Mouse (Mus musculus) liver, embryonic 11.5 days (tissue): ENCODE data around the gene Stam. TPM values are rescaled to one million over a fixed set of nuclear protein-coding genes. Genes with fewer than 3 reads are reported as not detected.

Source experiments
- ATAC-seq: fragments of 200-750 bp; cut with Nextera tagmentation; replicated peaks from 2 replicates; pipeline ENCODE4 v1.8.0; 2017; ENCODE audit warnings: moderate number of reproducible peaks, mild to moderate bottlenecking, moderate TSS enrichment, moderate library complexity; ENCODE audit not compliant: low FRiP score
- DNase-seq: peaks from one replicate; pipeline ENCODE4 v3.0.0-alpha.2; 2017; ENCODE audit warnings: low spot score
- H3K27ac ChIP-seq: fragments of 300-500 bp; sonication (generic); 2 replicates; pipeline ENCODE4 v1.5.1; 2014; ENCODE audit warnings: mild to moderate bottlenecking, low read depth, low read length, control low read depth
- H3K27me3 ChIP-seq: fragments of 300-500 bp; sonication (generic); replicated peaks from 2 replicates; pipeline ENCODE4 v1.6.1; 2014; ENCODE audit warnings: low read length, mixed read lengths; ENCODE audit not compliant: control insufficient read depth, insufficient read depth
- H3K36me3 ChIP-seq: fragments of 300-500 bp; sonication (generic); 2 replicates; pipeline ENCODE4 v1.6.1; 2014; ENCODE audit warnings: mild to moderate bottlenecking, low read length, moderate library complexity, mixed read lengths; ENCODE audit not compliant: control insufficient read depth, insufficient read depth
- H3K4me1 ChIP-seq: fragments of 300-500 bp; sonication (generic); replicated peaks from 2 replicates; pipeline ENCODE4 v1.6.1; 2014; ENCODE audit warnings: low read length, mixed read lengths; ENCODE audit not compliant: control insufficient read depth, insufficient read depth
- H3K4me2 ChIP-seq: fragments of 300-500 bp; sonication (generic); 2 replicates; pipeline ENCODE4 v1.6.1; 2014; ENCODE audit warnings: mild to moderate bottlenecking, control low read depth, moderate library complexity
- H3K4me3 ChIP-seq: fragments of 300-500 bp; sonication (generic); 2 replicates; pipeline ENCODE4 v1.5.1; 2014; ENCODE audit warnings: low read depth, low read length, control low read depth
- H3K9ac ChIP-seq: fragments of 300-500 bp; sonication (generic); 2 replicates; pipeline ENCODE4 v1.6.1; 2014; ENCODE audit warnings: low read depth, low read length, control low read depth
- H3K9me3 ChIP-seq: fragments of 300-500 bp; sonication (generic); 2 replicates; pipeline ENCODE4 v1.6.1; 2016; ENCODE audit warnings: low read length, inconsistent platforms, mixed read lengths; ENCODE audit not compliant: control insufficient read depth
- WGBS: fragments of 180-500 bp; shearing (Covaris S2); extraction: QIAGEN DNeasy Blood & Tissue Kit; methylation state at CpG from one replicate; pipeline ENCODE4 v1.1.7; 2014; 5-methylcytosine and 5-hydroxymethylcytosine counted together
- polyA plus RNA-seq: library from polyadenylated mRNA; unstranded; fragments of >200 nt; fragmentation: Nextera tagmentation; extraction: Ambion mirVana; gene quantifications from 2 replicates; pipeline ENCODE4 v1.2.1, GENCODE M21; 2014

The Stam gene
- polyA plus RNA-seq, 1 experiment from 2014 or later, result 55.1 TPM

- H3K4me3 ChIP-seq, result peak overlapping the region; percentile 72
Measured at GRCm38 (mm10) chr2:14054716-14055115, 19.2 kb upstream of the Stam start.

GRCm38 (mm10) chr2:14055168-14055565, 18.7 kb upstream of the Stam start:
- WGBS, result under 1% methylated on average over 58 of the region's 58 CpGs

More at GRCm38 (mm10) chr2:14054716-14055115, 19.2 kb upstream of the Stam start:
- Histone ChIP-seq H3K27ac (peak overlapping the region; percentile 66), H3K9me3 (no peaks in the 10 kb centered on the region), H3K4me2 (peak overlapping the region; percentile 79), H3K27me3 (no peaks in the 10 kb centered on the region), H3K4me1 (peaks cover 9% of the 10 kb centered on the region), H3K36me3 (no peaks in the 10 kb centered on the region), H3K9ac (peak overlapping the region; percentile 89)
- no peak for DNase-seq
- WGBS, result 5% methylated on average over 6 of the region's 6 CpGs
- ATAC-seq, result peak; percentile 61

DNA sequence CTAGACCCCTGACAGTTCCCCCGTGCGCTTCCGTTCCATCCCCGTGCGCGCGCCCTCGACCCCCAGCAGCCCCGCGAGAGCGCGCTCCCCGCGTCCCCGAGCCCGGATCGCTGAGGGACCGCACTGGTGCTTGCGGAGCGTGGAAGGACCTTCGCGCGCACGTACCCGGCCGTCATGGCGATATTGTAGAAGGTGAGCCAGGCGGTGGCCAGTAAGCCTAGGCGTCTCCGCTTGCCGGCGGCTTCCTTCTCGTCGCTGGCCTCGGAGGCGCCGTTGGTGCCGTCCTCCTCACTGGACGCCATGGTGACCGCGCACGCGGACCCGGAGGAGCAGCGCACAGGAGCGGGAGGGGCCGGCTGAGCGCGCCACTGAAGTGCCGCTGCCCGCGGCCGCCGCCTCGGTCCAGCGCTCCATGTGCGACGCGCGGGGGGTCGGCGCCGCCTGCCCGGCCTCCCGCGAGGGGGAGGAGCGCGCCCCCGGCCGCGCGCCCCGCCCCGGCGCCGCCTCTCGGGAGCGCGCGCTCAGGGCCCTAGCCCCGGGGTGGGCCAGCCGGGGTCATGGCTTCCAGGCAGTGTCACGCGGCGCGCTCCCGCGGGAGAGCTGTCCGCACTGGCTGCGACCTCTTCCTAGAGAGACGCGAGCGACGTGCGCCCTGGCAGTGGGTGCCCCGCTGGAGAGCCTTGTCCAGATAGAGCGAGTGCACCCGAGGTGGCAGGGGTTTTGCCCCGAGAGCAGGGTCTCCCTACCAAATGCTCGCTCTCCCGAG, 18.1 kb upstream of the Stam start, which contains the start of gene Hacd1:
TSS of gene Hacd1 (minus strand) at position 570 of the 766 bp plus-strand sequence.
- Histone ChIP-seq H3K9ac (peak within 1 kb of the TSS; percentile 89), H3K36me3 (no peaks in the 10 kb centered on the region), H3K4me2 (peak within 1 kb of the TSS; percentile 79), H3K27ac (peak within 1 kb of the TSS; percentile 66), H3K4me1 (peaks cover 9% of the 10 kb centered on the region), H3K9me3 (no peaks in the 10 kb centered on the region), H3K27me3 (no peaks in the 10 kb centered on the region), H3K4me3 (peak within 1 kb of the TSS; percentile 72)
- peak; percentile 84 for ATAC-seq
- WGBS, result under 1% methylated on average over 86 of the region's 101 CpGs
- peak; percentile 88 for DNase-seq

More at GRCm38 (mm10) chr2:14055168-14055565, 18.7 kb upstream of the Stam start:
- Histone ChIP-seq H3K9me3 (no peaks in the 10 kb centered on the region), H3K4me2 (peak overlapping the region; percentile 79), H3K4me1 (peaks cover 9% of the 10 kb centered on the region), H3K27ac (peak overlapping the region; percentile 66), H3K27me3 (no peaks in the 10 kb centered on the region), H3K36me3 (no peaks in the 10 kb centered on the region), H3K4me3 (peak overlapping the region; percentile 72), H3K9ac (peak overlapping the region; percentile 89)
- ATAC-seq (peak; percentile 84), DNase-seq (peak; percentile 83)

- Histone ChIP-seq H3K9me3 (no peaks in the 10 kb centered on the region), H3K4me2 (no peak overlapping the region), H3K27ac (no peak overlapping the region), H3K36me3 (no peaks in the 10 kb centered on the region), H3K4me1 (0 out of 2 replicates have a peak, but pooled peaks cover 5% of the 10 kb centered on the region), H3K27me3 (no peaks in the 10 kb centered on the region), H3K9ac (no peak overlapping the region), H3K4me3 (no peak overlapping the region)
- DNase-seq (no peak), ATAC-seq (no peak)
- WGBS, result 83% methylated on average over 2 of the region's 2 CpGs
Measured at GRCm38 (mm10) chr2:14065704-14066650, 7.9 kb upstream of the Stam start.

GRCm38 (mm10) chr2:14069027-14069426, 4.9 kb upstream of the Stam start:
- Histone ChIP-seq H3K27me3 (no peaks in the 10 kb centered on the region), H3K36me3 (no peaks in the 10 kb centered on the region), H3K9me3 (no peaks in the 10 kb centered on the region), H3K4me1 (peaks cover 9% of the 10 kb centered on the region), H3K4me2 (no peak overlapping the region), H3K27ac (no peak overlapping the region), H3K4me3 (no peak overlapping the region), H3K9ac (no peak overlapping the region)
- ATAC-seq (no peak), DNase-seq (no peak)
- 40% methylated on average over 2 of the region's 2 CpGs for WGBS

DNA sequence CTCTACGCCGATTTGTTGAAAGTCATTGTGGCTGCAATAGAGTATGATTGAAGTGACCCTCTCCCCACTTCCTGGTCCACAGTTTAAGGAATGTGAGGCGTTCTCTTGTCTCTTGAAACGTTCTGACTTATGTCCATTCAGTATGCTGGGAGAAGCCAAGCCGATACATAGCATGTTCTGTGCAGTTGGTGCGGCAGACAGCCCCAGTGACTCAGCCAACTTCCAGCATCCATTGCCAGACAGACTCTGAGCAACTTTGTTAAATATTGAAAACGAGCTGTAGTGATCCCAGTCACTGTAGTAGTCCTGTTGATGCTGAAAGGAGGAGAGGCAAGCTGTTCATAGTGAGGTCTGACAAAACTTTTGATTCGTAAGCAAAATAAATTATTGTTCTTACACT, 3.4 kb upstream of the Stam start:
- Histone ChIP-seq H3K9me3 (no peaks in the 10 kb centered on the region), H3K36me3 (no peaks in the 10 kb centered on the region), H3K27ac (no peak overlapping the region), H3K4me1 (peaks cover 15% of the 10 kb centered on the region), H3K27me3 (no peaks in the 10 kb centered on the region), H3K4me3 (no peak overlapping the region), H3K9ac (no peak overlapping the region), H3K4me2 (no peak overlapping the region)
- DNase-seq (no peak), ATAC-seq (no peak)
- WGBS, result 74% methylated on average over 8 of the region's 8 CpGs

DNA sequence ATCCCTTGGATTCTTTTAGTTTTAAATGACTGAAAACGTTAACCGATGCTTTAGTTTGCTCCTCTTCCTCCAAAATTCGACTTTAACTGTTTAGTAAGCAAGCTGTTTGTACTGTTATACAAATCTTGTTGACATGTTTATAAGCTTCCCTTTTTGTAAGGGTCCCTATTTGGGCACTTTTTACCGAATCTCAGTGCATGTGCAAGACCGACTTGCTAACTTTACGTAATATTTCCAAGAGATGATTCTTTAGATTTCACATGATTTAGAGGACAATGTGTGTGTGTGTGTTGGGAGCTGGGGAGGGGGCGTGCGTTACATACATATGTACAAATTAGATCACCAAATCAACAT, 913 bp upstream of the Stam start:
- no peaks in the 10 kb centered on the region for H3K9me3 ChIP-seq
- no peaks in the 10 kb centered on the region for H3K36me3 ChIP-seq
- H3K9ac ChIP-seq, result peak overlapping the region; percentile 98
- ATAC-seq, result no peak
- H3K4me1 ChIP-seq, result peaks cover 20% of the 10 kb centered on the region
- H3K4me2 ChIP-seq, result peak overlapping the region; percentile 83
- no peak for DNase-seq
- 12% methylated on average over 8 of the region's 8 CpGs for WGBS
- peak overlapping the region; percentile 94 for H3K4me3 ChIP-seq
- H3K27ac ChIP-seq, result peak overlapping the region; percentile 98
- no peaks in the 10 kb centered on the region for H3K27me3 ChIP-seq

GRCm38 (mm10) chr2:14074221-14074901, 463 bp downstream of the Stam start:
- H3K27me3 ChIP-seq, result no peaks in the 10 kb centered on the region
- H3K36me3 ChIP-seq, result no peaks in the 10 kb centered on the region
- H3K4me2 ChIP-seq, result peak overlapping the region; percentile 81
- H3K4me3 ChIP-seq, result peak overlapping the region; percentile 94
- peak overlapping the region; percentile 98 for H3K9ac ChIP-seq
- WGBS, result 1% methylated on average over 38 of the region's 38 CpGs
- DNase-seq (no peak), ATAC-seq (0 out of 2 replicates have a peak, but pooled peaks have one; percentile 5)
- H3K9me3 ChIP-seq, result no peaks in the 10 kb centered on the region
- H3K27ac ChIP-seq, result peak overlapping the region; percentile 98
- H3K4me1 ChIP-seq, result peaks cover 20% of the 10 kb centered on the region
